Mouse (Mus musculus) Patski (cell line): ENCODE measurements around the gene Cxcr5. TPM values are rescaled to one million over a fixed set of nuclear protein-coding genes. Genes with fewer than 3 reads are reported as not detected.

Experiments used
- ATAC-seq: fragments of 100-300 bp; one replicate; pipeline ENCODE4 v1.8.0; 2021
- CTCF ChIA-PET: fragments of 350-600 bp; sonication (Branson Sonifier 250); formaldehyde crosslinking; loops from one replicate; lab custom pipeline; 2022; ENCODE audit warnings: inconsistent platforms; lab: Charles Lee
- POLR2A ChIA-PET: fragments of 350-600 bp; sonication (Branson Sonifier 250); formaldehyde crosslinking; loops from one replicate; lab custom pipeline; 2022; ENCODE audit warnings: antibody characterized with exemption, inconsistent platforms; lab: Charles Lee
- DNase-seq: peaks from one replicate; pipeline ENCODE4 v3.0.0-alpha.2; 2011; ENCODE audit warnings: low read depth, low spot score
- H3K27me3 ChIP-seq: fragments of 371-371 bp; one replicate; pipeline ENCODE4 v1.5.1; 2021
- CTCF ChIP-seq: fragments of 100-300 bp; IDR thresholded peaks from one replicate; pipeline ENCODE4 v1.5.1; 2021
- in situ Hi-C: fragments of 300-500 bp; cut with MboI; formaldehyde crosslinking; loops from 3 replicates; pipeline ENCODE4 v1.11.1; 2018; ENCODE audit warnings: low pct_unique_long_range_greater_than_20kb, mixed read lengths
- polyA plus RNA-seq: library from polyadenylated mRNA; unstranded; gene quantifications from one replicate; pipeline ENCODE4 v1.2.3, GENCODE M21; 2021

The Cxcr5 gene
- polyA plus RNA-seq, 1 experiment from 2014 or later, result not detected

DNA sequence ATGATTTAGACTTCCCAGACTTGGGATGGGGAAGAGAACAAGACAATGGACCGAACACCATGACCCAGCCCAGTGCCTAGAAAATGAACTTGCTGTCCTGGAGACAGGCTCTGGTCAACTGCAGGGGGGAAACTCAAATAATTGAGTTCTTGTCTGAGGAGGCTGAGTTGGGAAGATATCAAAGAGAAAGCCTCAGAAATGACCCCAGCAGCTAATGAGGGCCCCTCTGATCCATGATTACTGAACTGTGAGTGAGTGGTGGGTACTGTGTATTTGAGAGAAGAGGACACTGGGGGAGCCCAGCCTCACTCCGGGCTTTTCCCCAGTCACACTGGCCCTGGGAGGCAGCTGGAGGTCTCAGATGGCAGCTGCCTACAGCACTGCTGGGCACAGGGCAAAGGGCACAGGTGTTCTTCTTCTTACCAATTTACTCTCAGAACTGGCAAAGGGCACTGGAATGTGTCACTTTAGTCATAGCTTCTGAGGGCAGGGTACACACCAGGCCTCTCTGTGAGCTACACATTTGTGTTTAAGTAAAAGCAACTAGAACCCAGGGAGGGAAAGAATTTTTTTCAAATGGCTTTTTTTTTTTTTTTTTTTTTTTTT is 21.8 kb downstream of the Cxcr5 start:
- ChIA-PET CTCF (interaction anchor here (1.4 kb wide), 1 partner anchor 107 kb away, joined by 3 read pairs; no protein-coding TSS in a partner anchor), POLR2A (no interaction called here)
- DNase-seq, result no peak
- peaks cover 7% of the 10 kb centered on the region for H3K27me3 ChIP-seq
- in situ Hi-C loops, result no loop called here
- no peak for ATAC-seq
- no peak for TF ChIP-seq CTCF

DNA sequence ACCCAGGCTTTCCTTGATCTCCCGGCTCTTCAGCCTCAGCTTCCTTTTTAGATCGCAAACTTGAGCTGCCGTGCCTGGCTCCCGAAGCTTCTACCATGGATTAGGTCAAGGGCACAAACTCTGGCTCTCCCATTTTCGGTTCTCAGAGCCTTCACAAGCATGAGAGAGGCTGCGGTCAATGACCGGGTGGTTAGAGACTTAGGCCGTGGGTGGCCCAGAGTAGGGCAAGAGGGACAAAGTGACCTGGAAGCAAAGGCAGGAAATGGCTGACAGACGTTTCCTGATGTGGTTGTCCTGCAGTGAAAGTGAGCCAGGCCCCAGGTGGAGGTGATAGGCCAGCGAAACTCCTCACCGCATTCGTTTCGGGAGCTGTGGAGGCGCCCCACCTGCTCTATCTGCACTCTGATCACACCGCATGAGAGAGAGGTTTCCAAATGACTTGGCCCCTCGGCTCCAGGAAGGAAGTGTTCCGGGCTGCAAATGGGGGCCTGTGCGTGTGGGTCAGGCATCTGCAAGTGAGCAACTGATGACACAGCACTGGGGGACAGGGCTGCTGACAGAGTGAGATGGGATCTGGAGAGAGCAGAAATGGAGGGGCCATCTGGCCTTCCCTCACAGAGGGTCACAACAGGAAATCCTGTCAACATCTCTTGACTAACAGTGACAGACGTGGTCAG is 23.9 kb downstream of the Cxcr5 start:
- no peak for DNase-seq
- no peak for TF ChIP-seq CTCF

DNA sequence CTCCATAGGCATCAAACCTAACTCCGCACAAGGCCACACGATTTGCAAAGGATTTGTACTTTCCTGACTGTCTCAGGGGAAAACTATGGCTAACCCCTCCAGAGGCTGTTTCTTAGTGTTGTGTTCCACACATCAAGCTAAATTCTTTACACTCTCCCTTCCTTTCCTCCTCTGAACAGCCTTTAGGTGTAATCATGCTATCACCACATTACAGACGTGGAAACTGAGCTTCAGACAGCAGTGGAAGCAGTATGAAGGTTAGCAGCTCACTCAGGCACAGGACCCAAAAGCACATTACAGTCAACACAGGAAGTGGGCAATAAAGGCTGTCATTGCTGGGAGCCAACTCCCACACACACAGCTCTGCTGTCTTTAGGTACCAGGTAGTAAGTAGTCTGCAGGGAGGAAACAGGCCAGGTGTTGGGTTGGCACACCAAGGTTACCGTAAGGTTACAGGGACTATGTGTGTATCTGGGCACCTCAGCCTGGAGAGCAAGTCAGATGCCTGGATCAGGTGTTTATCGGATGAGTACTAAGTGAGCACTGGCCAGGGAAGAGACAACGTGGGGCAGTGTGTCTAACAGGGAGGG is 28.6 kb downstream of the Cxcr5 start:
- CTCF ChIA-PET, result interaction anchor here (1.1 kb wide), 1 partner anchor 22 kb away, joined by 3 read pairs; no protein-coding TSS in a partner anchor
- TF ChIP-seq CTCF, result no peak
- no peak for ATAC-seq
- in situ Hi-C loops, result no loop called here
- H3K27me3 ChIP-seq, result peaks cover 9% of the 10 kb centered on the region
- POLR2A ChIA-PET, result interaction anchor here (0.6 kb wide), 1 partner anchor 20 kb away, joined by 9 read pairs; no protein-coding TSS in a partner anchor
- no peak for DNase-seq

More for the DNA sequence above, 23.9 kb downstream of the Cxcr5 start:
- peaks cover 12% of the 10 kb centered on the region for H3K27me3 ChIP-seq
- CTCF ChIA-PET, result no interaction called here
- POLR2A ChIA-PET, result no interaction called here
- ATAC-seq, result no peak
- in situ Hi-C loops, result no loop called here

DNA sequence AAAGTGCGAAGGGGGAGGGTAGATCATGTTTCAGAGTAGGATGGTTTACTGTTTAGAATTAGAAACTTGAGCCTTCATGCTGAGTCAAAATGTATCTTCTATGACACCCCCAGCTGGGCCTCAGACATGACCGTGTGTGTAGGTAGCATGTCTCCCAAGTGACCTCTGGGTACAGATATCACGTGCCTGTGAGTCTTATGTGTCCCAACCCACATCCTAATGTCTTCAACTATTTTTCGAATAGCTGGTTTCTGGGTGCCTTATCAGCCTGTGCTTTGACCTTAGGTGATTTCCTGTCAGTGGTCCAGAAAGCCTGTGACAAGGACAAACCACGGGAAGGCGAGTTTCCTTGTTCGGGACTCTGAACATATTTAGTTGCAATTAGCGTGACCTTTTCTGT is 33.3 kb downstream of the Cxcr5 start:
- TF ChIP-seq CTCF, result no peak
- no peak for ATAC-seq
- in situ Hi-C loops, result no loop called here
- H3K27me3 ChIP-seq, result peaks cover 8% of the 10 kb centered on the region
- no peak for DNase-seq
- ChIA-PET POLR2A (no interaction called here), CTCF (no interaction called here)

DNA sequence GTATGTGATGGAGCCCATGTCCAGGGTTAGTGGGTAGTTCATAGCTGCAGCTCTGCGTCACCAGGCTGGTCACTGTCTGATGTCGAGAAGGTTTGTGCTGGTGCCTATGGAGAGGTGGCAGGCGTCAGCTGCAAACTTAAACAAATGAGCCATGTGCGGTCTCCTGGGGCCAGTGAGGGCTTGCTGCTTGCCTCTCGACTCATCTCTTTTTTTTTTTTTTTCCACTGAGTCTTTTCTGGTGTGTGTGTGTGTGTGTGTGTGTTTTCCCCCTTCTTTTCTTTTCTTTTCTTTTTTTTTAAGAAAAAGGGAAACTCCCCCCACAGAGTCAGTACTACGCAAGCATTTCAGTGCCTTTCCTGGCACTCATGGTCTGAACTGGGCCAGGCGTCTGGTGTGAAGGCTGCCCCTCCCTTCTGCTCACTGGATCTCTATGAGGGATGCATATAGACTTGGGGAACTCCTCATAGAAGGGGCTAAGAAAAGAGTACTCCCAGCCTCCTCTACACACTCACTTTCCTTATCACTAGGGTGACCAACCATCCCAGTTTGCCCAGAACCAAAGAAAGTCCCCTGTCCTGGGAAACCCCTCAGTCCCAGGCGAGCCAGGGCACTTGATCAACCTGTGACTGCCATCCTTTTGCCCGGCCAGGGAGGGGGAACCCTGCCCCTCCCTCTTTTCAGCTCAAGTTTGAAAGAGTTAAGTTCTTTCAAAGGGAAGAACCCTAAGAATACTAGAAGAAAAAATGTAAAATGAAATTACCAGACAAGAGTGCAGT is 35.2 kb downstream of the Cxcr5 start:
- ChIA-PET CTCF (no interaction called here), POLR2A (interaction anchor here (0.6 kb wide), 1 partner anchor 75 kb away, joined by 5 read pairs; no protein-coding TSS in a partner anchor)
- no peak for DNase-seq
- TF ChIP-seq CTCF, result no peak
- peaks cover 3% of the 10 kb centered on the region for H3K27me3 ChIP-seq
- ATAC-seq, result no peak
- in situ Hi-C loops, result no loop called here

DNA sequence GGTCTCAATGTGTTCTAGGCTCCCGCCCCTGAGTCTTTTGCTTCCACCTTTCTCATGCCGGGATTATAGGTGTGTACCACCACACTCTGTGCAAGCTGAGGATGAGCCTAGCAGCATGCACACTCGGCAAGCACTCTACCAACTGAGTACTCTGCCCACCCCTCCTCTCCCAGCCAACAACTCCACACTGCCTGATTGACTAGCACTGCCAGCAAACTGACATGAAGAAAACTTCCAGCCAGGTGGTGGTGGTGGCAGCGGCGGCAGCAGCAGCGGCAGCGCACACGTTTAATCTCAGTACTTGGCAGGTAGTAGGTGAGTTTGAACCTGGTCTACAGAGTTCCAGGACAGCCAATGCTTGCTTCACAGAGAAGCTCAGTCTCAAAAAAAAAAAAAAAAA is 36.1 kb downstream of the Cxcr5 start:
- ChIA-PET CTCF (no interaction called here), POLR2A (interaction anchor here (0.6 kb wide), 1 partner anchor 76 kb away, joined by 5 read pairs; no protein-coding TSS in a partner anchor)
- in situ Hi-C loops, result no loop called here
- H3K27me3 ChIP-seq, result peaks cover 3% of the 10 kb centered on the region
- no peak for TF ChIP-seq CTCF
- no peak for ATAC-seq
- DNase-seq, result no peak

DNA sequence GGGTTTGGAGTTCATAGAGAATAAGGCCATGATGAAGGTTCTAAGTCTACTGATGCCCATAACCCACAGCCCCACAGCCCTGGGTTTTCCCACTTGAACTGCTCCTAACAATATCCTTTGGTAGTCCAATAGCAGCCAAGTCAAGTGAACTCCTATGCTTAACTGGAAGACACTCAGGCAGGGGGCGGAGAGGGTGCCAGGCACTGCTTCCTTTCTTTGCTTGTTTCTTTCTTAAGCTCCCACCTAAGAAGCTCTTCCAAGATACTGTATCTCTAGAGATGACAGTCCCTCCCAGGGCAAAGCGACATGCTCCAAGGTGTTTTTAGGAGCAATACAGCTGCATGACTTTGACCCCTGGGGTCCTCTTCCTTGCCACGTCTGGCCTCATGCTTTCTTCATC is 36.7 kb downstream of the Cxcr5 start:
- ChIA-PET POLR2A (no interaction called here), CTCF (no interaction called here)
- DNase-seq (no peak), ATAC-seq (no peak)
- H3K27me3 ChIP-seq, result peaks cover 3% of the 10 kb centered on the region
- in situ Hi-C loops, result no loop called here
- no peak for TF ChIP-seq CTCF

DNA sequence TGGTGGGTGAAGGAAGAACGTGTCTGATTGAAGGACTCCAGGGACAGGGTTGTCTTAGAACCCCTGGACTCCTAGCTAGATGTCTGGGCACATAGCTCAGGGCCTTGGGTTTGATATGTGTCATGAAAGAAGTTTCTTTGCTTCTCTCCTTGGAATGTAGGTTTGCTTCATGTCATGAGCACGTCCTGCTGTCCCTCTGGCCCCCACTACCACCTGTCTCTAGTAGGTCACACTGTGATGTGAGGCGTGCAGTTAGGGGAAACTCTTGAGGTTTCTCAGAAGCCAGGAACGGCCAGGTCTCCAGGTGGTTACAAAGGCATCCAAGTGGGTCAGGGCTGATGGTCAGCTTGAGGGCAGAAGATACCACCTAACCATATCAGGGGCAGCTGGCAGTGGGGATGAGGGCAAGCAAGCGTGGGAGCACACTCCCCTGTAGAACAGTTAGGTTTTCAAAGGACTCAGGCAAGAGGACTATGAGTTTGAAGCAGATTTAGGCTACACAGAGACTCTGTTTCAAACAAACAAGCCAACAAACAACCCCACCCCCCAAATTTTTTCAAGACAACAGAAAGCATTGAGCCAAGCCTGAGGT is 37.3 kb downstream of the Cxcr5 start:
- no peak for TF ChIP-seq CTCF
- in situ Hi-C loops, result loop anchor here (5.0 kb wide), 2 partner anchors 33 to 73 kb away; no protein-coding TSS in a partner anchor

DNA sequence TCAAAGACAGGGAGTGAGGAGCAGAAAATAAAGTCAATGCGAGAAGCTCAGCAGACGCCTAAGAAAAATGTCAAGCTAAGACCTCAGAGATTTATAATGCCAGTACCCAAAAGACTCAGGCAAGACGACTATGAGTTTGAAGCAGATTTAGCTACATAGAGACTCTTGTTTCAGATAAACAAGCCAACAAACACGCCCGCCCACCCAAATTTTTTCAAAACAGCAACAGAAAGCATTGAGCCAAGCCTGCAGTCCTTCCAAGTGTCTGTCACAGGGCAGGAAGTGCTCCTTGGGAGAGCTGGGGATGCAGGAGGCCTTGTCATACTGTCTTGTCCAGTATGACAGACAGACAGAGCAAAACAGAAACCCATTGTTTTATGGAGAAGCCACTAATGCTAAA is 38.0 kb downstream of the Cxcr5 start:
- in situ Hi-C loops, result loop anchor here (5.0 kb wide), 2 partner anchors 34 to 74 kb away; no protein-coding TSS in a partner anchor
- DNase-seq, result no peak
- H3K27me3 ChIP-seq, result peaks cover 3% of the 10 kb centered on the region
- TF ChIP-seq CTCF, result no peak
- ChIA-PET POLR2A (interaction anchor here (0.6 kb wide), 1 partner anchor 56 kb away, joined by 3 read pairs; no protein-coding TSS in a partner anchor), CTCF (no interaction called here)
- no peak for ATAC-seq

More for the DNA sequence above, 37.3 kb downstream of the Cxcr5 start:
- ATAC-seq, result no peak
- ChIA-PET CTCF (no interaction called here), POLR2A (interaction anchor here (0.6 kb wide), 1 partner anchor 55 kb away, joined by 3 read pairs; no protein-coding TSS in a partner anchor)
- DNase-seq, result no peak
- peaks cover 3% of the 10 kb centered on the region for H3K27me3 ChIP-seq

DNA sequence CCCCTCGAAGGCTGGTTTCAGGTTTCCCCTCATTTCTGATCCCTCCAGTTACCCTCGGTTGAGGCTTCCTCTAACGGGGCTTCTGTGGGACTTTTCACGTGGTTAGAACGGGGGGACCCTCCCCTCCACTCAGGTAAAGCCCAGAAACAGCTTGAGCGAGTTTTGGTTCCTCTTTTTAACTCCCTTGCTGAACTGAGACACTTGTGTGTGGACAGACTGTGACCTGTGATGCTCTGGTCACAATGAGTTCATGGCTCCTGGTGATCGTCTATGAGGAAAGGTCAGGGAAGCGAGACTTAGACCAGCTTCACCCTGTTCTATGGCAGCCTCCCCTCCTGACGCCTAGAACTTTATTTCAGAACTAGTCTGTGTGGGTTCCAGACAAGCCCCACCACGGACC is 39.8 kb downstream of the Cxcr5 start:
- ATAC-seq (no peak), DNase-seq (no peak)
- no peaks in the 10 kb centered on the region for H3K27me3 ChIP-seq
- no peak for TF ChIP-seq CTCF
- ChIA-PET CTCF (no interaction called here), POLR2A (interaction anchor here (0.6 kb wide), 1 partner anchor 8 kb away, joined by 3 read pairs; no protein-coding TSS in a partner anchor)
- in situ Hi-C loops, result loop anchor here (5.0 kb wide), 2 partner anchors 35 to 75 kb away; no protein-coding TSS in a partner anchor
